Mouse (Mus musculus): ENCODE results near the gene Pirb. TPM values are rescaled to one million over a fixed set of nuclear protein-coding genes. Genes with fewer than 3 reads are reported as not detected.
"Not testable (repeated sequence)": the region's sequence is repeated elsewhere in the genome, so short reads cannot be mapped to it uniquely, and the experiment has no call there.

Pirb gene
- polyA plus RNA-seq (2015; fragmentation: Nextera tagmentation; extraction: Ambion mirVana): 0.17 and 0.33 TPM in 2 replicates

DNA sequence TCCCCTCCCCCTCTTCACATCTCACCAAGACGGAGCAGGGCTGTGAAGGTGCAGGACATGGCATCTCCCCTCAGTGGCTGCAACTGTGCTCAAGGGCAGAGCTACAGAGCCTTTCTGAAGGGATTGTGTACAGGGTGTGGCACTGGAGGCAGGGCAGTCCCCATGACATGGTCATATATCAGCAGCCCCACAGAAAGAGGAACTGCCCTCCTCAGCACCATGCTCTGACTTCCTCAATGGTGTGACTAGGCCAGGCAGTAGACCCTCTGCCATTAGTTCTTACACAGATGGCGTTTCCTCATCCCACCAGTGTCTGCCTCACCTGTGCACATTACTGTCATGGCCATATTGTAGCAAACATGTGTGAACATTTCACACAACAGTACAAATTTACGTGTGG, at the start of gene Pirb:
Pirb (minus strand) TSS at position 124 of the 400 bp plus-strand sequence.
- not testable (repeated sequence) for H3K27me3 ChIP-seq; H3K9ac ChIP-seq; H3K4me1 ChIP-seq; ATAC-seq (ENCODE audit: insufficient number of reproducible peaks, insufficient read depth, low FRiP score, low TSS enrichment, low read depth); H3K4me3 ChIP-seq; H3K4me2 ChIP-seq; H3K27ac ChIP-seq; H3K36me3 ChIP-seq; H3K9me3 ChIP-seq
- WGBS: 33% methylated on average over 1 of the region's 3 CpGs

GRCm38 (mm10) chr7:3732675-3733074, 12.5 kb upstream of the Pirb start:
- not testable (repeated sequence) for H3K27me3 ChIP-seq; H3K4me3 ChIP-seq; H3K9me3 ChIP-seq; ATAC-seq (ENCODE audit: insufficient number of reproducible peaks, insufficient read depth, low FRiP score, low TSS enrichment, low read depth); H3K4me2 ChIP-seq; H3K4me1 ChIP-seq; H3K27ac ChIP-seq; H3K36me3 ChIP-seq; H3K9ac ChIP-seq
- WGBS: no CpG with 5 or more reads among the region's 1 CpGs

- H3K4me2 ChIP-seq; H3K4me1 ChIP-seq; ATAC-seq (ENCODE audit: insufficient number of reproducible peaks, insufficient read depth, low FRiP score, low TSS enrichment, low read depth); H3K4me3 ChIP-seq; H3K36me3 ChIP-seq; H3K27me3 ChIP-seq; H3K27ac ChIP-seq; H3K9me3 ChIP-seq; H3K9ac ChIP-seq: not testable (repeated sequence)
These were observed 5.3 kb upstream of the Pirb start for GRCm38 (mm10) chr7:3725459-3725858.

GRCm38 (mm10) chr7:3715249-3715648, 4.9 kb downstream of the Pirb start:
- no peak for ATAC-seq (ENCODE audit: insufficient number of reproducible peaks, insufficient read depth, low FRiP score, low TSS enrichment, low read depth)
- H3K9ac ChIP-seq: no peak overlapping the region
- no peak overlapping the region for H3K4me2 ChIP-seq
- no peak overlapping the region for H3K27ac ChIP-seq
- WGBS: 71% methylated on average over 1 of the region's 1 CpGs
- H3K9me3 ChIP-seq: no peaks in the 10 kb centered on the region
- no peaks in the 10 kb centered on the region for H3K36me3 ChIP-seq
- no peaks in the 10 kb centered on the region for H3K27me3 ChIP-seq
- no peak overlapping the region for H3K4me3 ChIP-seq
- no peaks in the 10 kb centered on the region for H3K4me1 ChIP-seq

GRCm38 (mm10) chr7:3712264-3712942, 7.8 kb downstream of the Pirb start:
- no peak for ATAC-seq (ENCODE audit: insufficient number of reproducible peaks, insufficient read depth, low FRiP score, low TSS enrichment, low read depth)
- 37% methylated on average over 5 of the region's 5 CpGs for WGBS
- Histone ChIP-seq H3K27ac (no peak overlapping the region), H3K4me1 (no peaks in the 10 kb centered on the region), H3K4me3 (no peak overlapping the region), H3K9ac (no peak overlapping the region), H3K27me3 (no peaks in the 10 kb centered on the region), H3K36me3 (peaks cover 6% of the 10 kb centered on the region; the same call in 1 of the 2 replicates), H3K9me3 (no peaks in the 10 kb centered on the region), H3K4me2 (no peak overlapping the region)

GRCm38 (mm10) chr7:3709000-3709399, 11.2 kb downstream of the Pirb start:
- H3K27ac ChIP-seq: no peak overlapping the region
- 68% methylated on average over 1 of the region's 1 CpGs for WGBS

DNA sequence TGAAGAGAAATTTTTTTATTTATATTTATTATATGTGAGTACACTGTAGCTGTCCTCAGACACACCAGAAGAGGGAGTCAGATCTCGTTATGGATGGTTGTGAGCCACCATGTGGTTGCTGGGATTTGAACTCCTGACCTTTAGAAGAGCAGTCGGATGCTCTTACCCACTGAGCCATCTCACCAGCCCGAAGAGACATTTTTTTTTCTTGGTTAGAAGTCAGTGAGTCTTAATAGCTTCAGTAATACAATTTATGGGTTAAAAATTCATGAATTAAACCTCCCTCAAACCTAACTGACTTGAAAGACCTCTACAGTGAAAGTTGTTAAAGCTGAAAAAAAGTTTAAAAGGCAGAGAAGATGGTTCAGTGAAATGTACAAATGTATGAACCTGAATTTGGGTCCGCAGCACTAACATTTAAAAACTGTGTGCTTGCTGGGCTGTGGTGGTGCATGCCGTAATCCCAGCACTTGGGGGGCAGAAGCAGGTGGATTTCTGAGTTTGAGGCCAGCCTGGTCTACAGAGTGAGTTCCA, 11.7 kb downstream of the Pirb start:
- H3K4me1 ChIP-seq: peaks cover 17% of the 10 kb centered on the region
- 36% methylated on average over 5 of the region's 5 CpGs for WGBS
- H3K9me3 ChIP-seq; H3K4me3 ChIP-seq; H3K27ac ChIP-seq; H3K4me2 ChIP-seq; ATAC-seq (ENCODE audit: insufficient number of reproducible peaks, insufficient read depth, low FRiP score, low TSS enrichment, low read depth); H3K9ac ChIP-seq; H3K27me3 ChIP-seq: not testable (repeated sequence)
- peaks cover 28% of the 10 kb centered on the region for H3K36me3 ChIP-seq

More at GRCm38 (mm10) chr7:3709000-3709399, 11.2 kb downstream of the Pirb start:
- no peak overlapping the region for H3K9ac ChIP-seq
- H3K36me3 ChIP-seq: peaks cover 28% of the 10 kb centered on the region
- H3K4me2 ChIP-seq: no peak overlapping the region
- H3K27me3 ChIP-seq: no peaks in the 10 kb centered on the region
- peaks cover 17% of the 10 kb centered on the region for H3K4me1 ChIP-seq
- ATAC-seq (ENCODE audit: insufficient number of reproducible peaks, insufficient read depth, low FRiP score, low TSS enrichment, low read depth): no peak
- H3K4me3 ChIP-seq: no peak overlapping the region
- no peaks in the 10 kb centered on the region for H3K9me3 ChIP-seq

DNA sequence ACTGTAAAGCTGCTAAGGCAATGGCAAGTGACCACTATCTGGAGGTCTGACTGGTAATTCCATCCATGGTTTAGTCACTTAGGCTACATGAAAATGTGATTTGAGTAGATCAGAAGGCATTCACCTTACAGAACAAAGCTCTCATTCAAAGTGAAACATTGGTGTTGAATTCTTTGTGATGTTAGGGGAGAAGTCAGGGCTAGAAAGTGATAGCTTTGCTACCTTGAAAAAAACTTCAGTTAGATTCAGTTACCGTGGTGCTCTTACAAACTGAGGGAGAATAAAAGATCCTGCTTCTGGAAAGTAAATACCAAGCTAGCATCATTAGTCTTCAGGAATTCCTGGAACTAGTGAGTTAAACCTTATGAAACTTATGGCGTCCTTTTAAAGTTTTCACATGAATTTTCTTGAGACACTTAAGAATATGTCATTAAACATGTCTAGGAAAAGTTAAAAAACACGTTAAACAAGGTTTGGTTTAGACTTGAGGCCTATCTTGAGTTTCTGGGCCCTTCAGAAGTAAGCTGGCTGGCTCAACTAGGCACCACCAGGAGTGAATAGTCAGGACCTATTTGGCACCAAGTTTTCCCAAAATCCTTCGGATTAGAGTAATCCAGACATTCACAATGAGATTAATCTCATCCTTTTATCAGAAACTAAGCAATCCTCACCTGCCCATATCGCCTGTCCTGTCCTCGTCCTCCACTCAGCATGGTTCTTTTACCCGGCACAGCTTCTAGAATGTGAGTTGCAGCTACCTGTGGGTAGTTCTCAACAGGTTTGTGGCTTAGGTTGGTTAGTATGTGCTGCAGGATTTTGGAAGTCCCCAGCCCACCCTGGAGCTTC, 12.4 kb downstream of the Pirb start:
- Histone ChIP-seq H3K36me3 (peaks cover 28% of the 10 kb centered on the region), H3K9me3 (no peaks in the 10 kb centered on the region), H3K4me3 (no peak overlapping the region), H3K4me2 (no peak overlapping the region), H3K4me1 (peaks cover 17% of the 10 kb centered on the region), H3K9ac (no peak overlapping the region), H3K27me3 (no peaks in the 10 kb centered on the region), H3K27ac (no peak overlapping the region)
- no peak for ATAC-seq (ENCODE audit: insufficient number of reproducible peaks, insufficient read depth, low FRiP score, low TSS enrichment, low read depth)
- 31% methylated on average over 7 of the region's 7 CpGs for WGBS

- Histone ChIP-seq H3K4me2 (peak overlapping the region; percentile 91; the same call in 1 of the 2 replicates), H3K9ac (0 out of 2 replicates have a peak overlapping the region, but pooled peaks have one; percentile 6), H3K9me3 (no peaks in the 10 kb centered on the region), H3K4me1 (peaks cover 17% of the 10 kb centered on the region), H3K4me3 (0 out of 2 replicates have a peak overlapping the region, but pooled peaks have one; percentile 6), H3K36me3 (peaks cover 28% of the 10 kb centered on the region), H3K27ac (no peak overlapping the region), H3K27me3 (no peaks in the 10 kb centered on the region)
- ATAC-seq (ENCODE audit: insufficient number of reproducible peaks, insufficient read depth, low FRiP score, low TSS enrichment, low read depth): no peak
- WGBS: 53% methylated on average over 4 of the region's 4 CpGs
These were observed 13.2 kb downstream of the Pirb start for GRCm38 (mm10) chr7:3707027-3707426.

GRCm38 (mm10) chr7:3706343-3706934, 13.8 kb downstream of the Pirb start:
- no peak for ATAC-seq (ENCODE audit: insufficient number of reproducible peaks, insufficient read depth, low FRiP score, low TSS enrichment, low read depth)
- H3K36me3 ChIP-seq: peaks cover 28% of the 10 kb centered on the region
- 60% methylated on average over 11 of the region's 11 CpGs for WGBS
- peak overlapping the region; percentile 94 for H3K9ac ChIP-seq
- peak overlapping the region; percentile 91 for H3K4me2 ChIP-seq
- H3K4me1 ChIP-seq: peaks cover 17% of the 10 kb centered on the region
- no peaks in the 10 kb centered on the region for H3K27me3 ChIP-seq
- H3K9me3 ChIP-seq: no peaks in the 10 kb centered on the region
- no peak overlapping the region; the same call in 1 of the 2 replicates for H3K27ac ChIP-seq
- H3K4me3 ChIP-seq: peak overlapping the region; percentile 83

DNA sequence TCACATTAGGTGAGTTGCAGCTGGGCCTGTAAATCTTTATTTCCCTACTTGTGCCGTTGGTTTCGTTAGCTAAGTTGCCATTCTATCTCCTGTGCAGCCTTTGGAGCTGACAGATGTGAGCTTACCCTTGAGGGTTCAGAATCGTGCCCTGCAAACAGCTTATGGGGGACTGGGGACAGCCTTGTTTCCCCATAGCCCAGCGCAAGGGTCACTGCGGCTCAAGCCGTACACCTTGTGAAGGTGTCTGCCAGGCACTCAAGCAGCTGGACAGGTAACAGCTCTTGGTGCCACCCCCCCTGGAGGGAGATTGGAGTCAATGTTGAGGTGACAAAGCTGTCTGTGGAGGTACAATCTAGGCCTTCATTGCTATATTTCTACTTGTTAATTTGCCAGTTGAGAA, 14.3 kb downstream of the Pirb start:
- WGBS: 28% methylated on average over 6 of the region's 6 CpGs
- Histone ChIP-seq H3K36me3 (peaks cover 34% of the 10 kb centered on the region), H3K27ac (0 out of 2 replicates have a peak overlapping the region, but pooled peaks have one; percentile 23), H3K4me3 (peak overlapping the region; percentile 83), H3K4me2 (peak overlapping the region; percentile 91), H3K27me3 (no peaks in the 10 kb centered on the region), H3K4me1 (peaks cover 17% of the 10 kb centered on the region), H3K9me3 (no peaks in the 10 kb centered on the region), H3K9ac (peak overlapping the region; percentile 94)
- no peak for ATAC-seq (ENCODE audit: insufficient number of reproducible peaks, insufficient read depth, low FRiP score, low TSS enrichment, low read depth)

All from embryonic facial prominence, embryonic 13.5 days (tissue).